Mouse (Mus musculus) layer of hippocampus, postnatal 36 days (tissue): Measurements from ENCODE around the gene Iqgap2. TPM values are rescaled to one million over a fixed set of nuclear protein-coding genes. Genes with fewer than 3 reads are reported as not detected.

Experiments
- DNase-seq, 2 experiments: peaks; one replicate each; pipeline ENCODE4 v3.0.0; 2022
- total RNA-seq, 2 experiments: library from RNA; stranded (reverse); gene quantifications; 2 replicates each; pipeline ENCODE4 v1.2.3; 2021

Gene Iqgap2
- total RNA-seq, 2 experiments from 2014 or later = 86.9 to 92.4 TPM

DNA sequence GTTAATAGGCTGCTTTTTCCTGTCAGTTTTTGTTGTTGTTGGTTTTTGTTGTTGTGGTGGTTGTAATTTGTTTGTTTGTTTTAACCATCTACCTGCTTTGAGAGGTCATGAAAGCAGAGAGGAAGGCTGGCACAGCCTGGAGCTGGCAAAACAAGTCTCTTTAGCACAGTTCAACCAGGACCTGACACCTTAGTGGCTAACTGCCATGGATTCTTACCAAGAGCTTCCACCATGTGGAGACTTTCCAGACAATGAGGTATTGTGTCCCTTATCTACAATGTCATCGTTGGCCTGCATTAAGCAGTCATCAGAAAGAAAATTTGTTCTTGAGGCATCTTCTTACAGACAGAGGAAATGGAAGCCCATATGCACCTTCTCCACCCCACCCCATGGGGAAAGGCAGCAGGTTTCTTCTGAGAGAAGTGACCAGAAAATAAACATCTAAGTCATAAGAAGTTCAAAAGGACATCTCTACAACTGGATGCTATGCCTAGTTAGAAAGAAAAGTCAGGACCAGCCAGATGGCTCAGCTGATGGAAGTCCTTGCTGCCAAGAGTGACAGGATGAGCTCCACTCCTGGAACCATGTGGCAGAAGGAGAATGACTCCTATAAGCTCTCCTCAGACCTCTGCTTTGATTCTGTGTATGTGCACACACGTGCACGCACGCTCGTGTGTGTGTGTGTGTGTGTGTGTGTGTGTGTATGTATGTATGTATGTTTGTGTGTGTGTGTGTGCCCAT, 113.9 kb downstream of the Iqgap2 start:
- no peak for DNase-seq

DNA sequence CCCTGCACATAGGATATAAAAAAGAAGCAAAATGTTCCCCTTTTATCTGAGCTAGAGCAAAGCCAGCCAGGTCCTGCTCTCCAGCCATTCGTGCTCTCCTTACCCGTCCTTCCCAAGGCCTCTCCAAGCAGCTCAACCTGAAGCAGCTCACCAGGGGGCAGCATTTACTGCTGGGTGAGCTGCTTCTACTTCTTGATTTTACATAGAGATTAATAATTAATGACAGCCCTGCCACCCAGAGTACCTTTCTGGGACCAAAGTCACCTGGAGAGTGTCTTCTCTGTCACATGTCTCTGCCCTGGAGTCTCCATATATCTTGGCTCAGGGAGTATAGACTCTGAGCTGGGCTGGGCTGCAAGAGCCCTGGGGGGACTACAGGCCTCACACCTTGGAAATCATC, 114.5 kb downstream of the Iqgap2 start:
- DNase-seq = no peak

DNA sequence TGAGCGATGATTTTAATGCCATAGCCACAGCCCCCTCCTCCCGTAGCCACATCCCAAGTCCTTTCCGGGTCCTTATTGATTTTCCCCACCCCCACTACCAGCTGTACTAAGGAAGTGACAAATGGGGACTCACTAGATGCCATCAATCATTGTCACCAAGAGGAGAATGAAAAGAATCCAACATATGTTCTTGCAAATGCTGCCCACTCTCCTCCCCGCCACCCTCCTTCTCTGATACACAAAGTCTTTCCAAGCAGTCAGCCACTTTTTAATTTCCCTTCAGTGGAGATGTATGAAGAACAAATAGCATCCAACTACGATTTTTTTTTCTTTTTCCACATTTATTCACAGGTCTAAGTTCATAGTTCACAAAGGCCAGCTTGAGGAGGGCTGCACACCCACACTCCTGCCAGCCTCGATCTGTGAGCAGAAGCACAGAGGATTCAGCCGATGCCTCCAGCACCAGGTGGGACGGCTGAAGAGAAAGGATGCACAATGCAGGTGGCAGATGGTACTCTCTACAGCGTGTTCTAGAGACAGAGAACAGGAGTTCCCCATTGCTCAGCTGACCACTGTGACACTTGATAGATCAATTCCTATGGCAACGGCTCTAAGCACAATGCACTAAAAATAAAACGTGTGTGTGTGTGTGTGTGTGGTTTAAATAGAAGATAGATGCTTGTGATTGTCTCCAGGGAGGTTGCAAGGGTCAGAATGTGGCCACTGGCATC, 116.6 kb downstream of the Iqgap2 start:
- peak; percentile 53 to 61 for DNase-seq

DNA sequence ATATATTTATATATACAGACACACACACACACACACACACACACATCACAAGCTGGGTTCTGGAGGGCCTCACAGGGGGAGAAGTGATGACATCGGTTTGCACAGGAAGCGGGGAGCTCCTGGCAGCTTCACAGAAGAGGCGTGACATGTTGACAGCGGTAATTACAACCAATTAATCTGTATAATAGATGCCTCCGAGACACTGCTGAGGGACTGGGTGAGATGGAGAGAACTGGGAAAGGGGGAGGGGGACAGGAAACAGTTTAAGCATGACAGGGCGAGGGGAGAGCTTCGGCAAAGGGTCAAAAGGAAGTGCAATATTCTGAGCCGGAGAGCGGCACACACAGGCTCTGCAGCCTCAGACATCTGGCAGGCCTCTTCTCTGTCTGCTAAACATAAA, 126.7 kb downstream of the Iqgap2 start:
- no peak for DNase-seq

DNA sequence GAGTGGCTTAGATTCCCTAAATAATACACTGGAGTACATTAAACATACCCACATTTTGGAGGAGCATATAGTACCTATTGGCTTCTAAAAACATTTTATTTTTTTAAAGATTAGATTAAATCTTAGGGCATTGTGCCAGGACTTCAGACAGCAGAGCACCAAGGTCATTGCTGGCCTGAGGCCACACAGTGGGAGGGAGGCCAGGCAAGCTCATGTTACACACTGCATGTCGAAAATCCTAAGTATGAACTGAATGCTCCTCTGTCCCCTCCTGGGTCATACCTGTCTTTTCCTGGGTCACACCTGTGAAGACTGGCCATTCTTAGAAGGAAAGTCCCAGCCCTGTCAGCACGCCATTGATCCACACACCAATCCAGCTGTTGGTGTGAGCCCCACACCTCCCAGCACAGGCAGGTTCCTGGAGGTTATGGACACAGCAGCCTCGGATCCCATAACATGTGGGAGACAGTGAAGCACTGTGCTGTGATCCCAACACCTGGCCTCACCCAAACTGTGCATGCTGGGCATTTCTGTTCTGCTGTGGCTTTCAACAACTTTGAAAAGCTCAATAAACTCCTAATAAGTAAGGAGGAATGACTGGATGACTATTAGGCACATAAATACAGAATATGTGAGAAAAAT, 127.7 kb downstream of the Iqgap2 start:
- no peak for DNase-seq

DNA sequence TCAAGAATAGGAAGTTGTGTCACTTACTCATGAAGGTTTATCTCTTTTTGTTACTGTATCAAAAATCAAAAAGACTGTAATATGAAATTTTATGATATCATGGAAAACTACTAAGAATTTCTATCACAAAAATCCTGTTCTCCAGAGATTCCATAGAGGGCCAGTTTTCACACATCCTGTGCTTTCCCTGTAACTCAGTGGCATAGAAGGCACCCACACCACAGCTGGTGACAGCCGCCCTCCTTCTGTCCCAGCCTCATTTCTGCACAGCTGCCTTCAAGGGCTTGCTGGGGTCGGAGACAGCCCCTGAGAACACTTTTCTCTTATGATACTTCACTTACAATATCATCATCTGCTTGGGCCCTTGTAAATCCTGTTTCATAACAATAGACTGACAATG, 131.9 kb downstream of the Iqgap2 start:
- DNase-seq = no peak

DNA sequence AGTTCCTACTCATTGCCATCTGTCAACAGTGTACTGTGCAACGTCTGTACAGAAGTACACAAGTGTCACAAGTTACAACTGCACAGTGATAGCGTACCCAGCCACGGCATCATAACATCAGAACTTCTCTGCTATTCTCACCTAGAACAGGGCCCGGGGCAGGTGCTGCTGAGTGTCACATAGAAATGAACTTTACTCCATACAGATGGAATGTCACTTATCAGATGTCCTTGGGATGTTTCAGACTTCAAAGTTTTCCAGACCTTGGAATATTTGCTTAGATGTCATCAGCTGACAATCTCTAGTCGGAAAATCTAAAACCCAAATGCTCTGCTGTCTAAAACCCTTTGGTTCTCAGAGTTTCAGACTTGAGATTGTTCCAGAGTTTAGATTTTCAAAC, 137.4 kb downstream of the Iqgap2 start:
- no peak for DNase-seq

DNA sequence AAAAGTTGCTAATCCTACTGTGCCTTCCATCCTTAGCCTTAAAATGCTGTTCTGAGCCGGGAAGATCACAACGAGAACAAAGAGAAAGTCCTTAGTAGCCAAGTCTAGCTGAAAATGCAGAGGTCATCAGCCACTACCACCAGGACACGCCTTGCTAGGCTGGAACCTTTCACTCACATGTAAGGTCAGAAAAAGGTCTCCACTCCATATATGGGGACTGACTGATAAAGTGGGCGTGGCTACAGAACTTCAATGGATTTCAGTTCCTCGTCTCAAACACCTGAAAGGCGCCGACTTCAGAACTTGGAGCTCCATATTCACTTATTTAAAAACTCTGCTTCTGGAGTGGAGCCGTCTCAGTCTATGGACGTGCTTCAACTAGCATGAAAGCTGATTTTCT, 139.3 kb downstream of the Iqgap2 start:
- no peak for DNase-seq

DNA sequence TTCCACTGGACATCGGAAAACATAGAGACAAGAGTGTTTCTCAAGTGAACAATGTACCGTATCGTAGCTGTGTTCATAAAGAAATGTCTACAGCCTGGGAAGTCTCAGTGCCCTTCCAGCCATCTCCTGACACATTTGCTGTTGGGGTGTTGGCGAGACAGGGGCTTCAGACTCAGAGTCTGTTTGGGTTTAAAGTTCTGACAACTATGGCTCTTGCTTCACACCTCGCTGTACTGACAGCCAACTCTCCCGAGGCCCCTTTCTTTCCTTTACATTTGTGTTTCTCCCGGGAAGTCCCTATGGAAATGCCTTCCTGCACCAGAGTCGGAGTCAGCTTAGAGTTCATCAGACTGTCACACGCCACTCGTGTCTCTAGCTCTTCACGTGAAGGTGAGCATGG, 144.2 kb downstream of the Iqgap2 start:
- DNase-seq = no peak

DNA sequence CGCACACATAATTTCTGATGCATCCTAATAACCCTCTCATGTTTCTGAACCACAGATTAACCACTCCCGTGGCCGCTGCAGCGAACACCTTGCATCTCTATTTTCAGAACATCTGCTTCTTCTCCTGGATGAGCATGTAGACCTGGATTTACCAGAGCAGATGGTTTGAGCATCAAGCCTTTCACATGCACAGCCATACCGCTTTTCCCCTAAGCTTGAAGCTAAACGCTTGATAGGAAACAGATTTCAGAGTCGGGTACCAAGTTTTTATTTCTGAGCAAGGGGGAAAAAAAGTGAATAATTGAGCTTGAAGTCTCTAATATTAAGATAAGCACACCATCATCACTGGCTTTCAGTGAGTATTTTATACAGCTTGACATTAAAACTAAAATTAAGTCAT, 144.6 kb downstream of the Iqgap2 start:
- DNase-seq = no peak

DNA sequence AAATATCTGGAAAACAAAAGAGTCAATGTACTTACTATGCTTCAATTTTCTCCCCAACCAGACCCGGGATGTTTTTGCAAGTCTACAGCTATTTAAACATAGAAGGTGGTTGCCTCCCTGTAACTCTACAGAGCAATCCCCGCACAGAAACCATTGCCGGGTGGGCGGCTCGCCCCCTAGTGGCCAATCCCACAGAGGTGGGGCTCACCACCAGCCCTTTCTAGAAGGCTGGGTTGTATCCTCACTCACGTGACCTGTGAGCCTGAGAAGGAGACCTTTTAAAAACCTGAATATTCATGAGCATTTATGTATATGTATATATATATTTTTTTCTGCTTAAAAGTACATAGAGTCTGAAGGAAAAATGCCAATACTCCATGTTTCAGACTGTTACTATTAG, 145.2 kb downstream of the Iqgap2 start:
- DNase-seq = peak; percentile 33 to 34

DNA sequence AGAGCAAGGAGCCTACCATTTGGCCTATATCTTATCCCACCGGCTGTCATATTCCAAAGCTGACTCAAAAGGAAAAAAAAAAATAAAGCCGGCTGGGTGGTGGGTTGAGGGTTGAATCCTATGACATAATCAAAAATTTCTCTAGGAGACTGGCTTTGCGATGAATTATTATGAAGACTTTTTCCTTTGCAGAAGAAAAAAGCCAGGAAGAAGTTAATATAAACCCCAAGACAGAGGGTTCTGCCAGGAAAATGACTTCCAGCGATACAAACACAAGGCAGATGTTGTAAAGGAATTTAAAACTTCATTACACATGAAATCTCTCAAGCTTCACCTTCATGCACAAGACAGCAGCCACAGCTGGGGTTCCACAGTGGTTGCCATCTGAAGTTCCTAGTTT, 146.3 kb downstream of the Iqgap2 start:
- no peak for DNase-seq

DNA sequence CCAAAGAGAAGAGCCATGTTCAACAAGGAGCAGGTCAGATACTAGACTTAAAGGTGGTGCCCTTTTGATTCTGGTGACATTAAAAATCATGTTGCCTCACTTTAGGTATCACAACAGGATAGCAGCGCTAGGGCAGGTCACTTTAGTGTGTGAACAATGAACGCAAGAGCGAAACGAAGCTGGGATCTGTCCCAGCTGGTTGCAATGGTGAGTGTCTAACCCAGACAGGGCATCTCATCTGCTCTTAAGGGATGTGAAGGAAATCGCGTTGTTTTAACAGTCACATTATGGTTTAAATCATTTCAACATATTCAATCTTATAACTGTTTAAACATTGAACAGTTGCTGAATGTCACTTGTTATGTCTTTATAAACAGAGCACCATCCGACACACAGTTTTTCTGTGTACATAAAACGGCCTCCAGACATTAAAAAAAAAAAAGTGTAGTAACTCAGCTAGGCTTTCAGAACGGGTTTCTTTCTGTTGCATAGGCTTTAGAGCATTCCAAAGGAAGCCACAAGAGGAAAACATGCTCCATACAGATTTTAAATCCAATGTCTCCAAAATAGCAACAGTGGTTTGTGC, 148.7 kb downstream of the Iqgap2 start:
- no peak for DNase-seq

DNA sequence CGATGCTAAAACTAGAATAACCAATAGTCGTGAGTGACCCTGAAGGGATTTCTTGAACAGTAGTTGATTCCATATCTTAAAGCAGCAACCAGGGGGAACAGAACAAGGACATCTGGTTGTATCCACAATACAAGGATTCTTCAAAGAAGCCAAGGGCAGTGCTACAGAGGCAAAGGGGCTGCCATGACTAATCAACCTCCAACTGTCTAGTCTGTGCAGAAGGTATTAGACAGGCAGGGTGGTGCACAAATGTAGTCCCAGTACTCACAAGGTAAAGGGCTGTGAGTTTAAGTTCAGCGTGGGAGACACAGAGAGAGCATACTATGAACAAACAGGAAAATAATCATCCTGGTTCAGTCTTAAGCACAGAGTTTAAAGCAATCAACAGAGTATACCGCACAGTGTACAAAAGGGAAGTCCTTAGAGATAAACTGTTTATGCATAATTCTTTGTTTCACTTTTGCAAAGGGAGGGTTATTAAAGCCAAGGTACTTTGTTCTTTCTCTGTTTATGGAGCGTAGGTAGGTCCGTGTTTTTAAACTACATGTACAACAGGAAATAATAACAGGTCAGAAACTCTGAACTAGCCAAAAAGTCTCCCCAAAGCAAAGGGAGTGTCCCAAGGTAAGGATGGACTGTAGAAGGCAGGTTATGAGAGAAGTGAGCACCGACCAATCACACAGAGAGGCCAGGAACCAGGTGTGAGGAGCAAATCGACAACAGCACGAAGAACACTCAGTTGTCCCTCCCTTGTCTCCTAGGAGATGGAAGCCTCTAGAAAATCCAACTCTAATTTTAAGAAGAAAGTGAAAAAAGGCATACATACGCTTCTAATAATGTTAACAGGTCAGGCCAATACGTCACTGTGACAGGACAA, 149.7 kb downstream of the Iqgap2 start:
- DNase-seq = no peak

DNA sequence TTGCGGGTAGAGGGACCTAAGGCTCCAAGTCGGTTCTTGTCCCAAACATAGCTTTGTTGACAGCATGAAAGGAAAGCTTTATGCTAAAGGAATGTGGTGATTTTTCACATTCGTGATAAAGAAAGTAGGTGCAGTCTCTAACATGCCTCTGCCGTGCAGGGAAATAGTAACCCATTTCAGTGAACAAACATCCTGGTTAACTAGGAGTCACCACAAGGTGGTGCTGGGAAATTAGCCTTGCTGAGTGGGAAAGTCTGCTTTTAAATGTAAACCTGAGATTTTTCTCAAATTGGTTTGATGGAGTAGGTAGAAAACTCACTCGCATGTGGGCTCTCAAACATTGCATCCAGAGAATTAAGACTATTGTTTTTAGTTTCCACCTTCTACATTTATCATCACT, 152.1 kb downstream of the Iqgap2 start:
- no peak for DNase-seq

DNA sequence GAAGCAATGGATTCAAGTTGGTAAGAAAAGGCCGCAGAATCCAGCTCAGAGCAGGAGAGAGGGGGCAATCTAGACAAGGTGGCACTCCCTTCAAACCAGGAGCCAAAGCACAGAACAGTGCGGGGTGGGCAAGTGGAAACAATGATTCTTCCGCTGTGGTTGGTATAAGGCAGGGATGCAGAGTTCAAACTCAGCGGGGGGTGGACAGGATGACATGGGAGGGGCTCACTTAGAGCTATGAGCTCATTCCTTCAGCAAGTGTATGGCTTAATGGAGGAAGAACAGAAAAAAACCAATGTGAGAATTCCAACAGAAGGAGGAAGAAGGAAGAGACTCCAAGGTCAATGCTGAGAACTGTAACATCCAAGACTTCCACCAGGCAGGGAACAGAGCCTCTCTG, 161.2 kb downstream of the Iqgap2 start:
- DNase-seq = no peak

DNA sequence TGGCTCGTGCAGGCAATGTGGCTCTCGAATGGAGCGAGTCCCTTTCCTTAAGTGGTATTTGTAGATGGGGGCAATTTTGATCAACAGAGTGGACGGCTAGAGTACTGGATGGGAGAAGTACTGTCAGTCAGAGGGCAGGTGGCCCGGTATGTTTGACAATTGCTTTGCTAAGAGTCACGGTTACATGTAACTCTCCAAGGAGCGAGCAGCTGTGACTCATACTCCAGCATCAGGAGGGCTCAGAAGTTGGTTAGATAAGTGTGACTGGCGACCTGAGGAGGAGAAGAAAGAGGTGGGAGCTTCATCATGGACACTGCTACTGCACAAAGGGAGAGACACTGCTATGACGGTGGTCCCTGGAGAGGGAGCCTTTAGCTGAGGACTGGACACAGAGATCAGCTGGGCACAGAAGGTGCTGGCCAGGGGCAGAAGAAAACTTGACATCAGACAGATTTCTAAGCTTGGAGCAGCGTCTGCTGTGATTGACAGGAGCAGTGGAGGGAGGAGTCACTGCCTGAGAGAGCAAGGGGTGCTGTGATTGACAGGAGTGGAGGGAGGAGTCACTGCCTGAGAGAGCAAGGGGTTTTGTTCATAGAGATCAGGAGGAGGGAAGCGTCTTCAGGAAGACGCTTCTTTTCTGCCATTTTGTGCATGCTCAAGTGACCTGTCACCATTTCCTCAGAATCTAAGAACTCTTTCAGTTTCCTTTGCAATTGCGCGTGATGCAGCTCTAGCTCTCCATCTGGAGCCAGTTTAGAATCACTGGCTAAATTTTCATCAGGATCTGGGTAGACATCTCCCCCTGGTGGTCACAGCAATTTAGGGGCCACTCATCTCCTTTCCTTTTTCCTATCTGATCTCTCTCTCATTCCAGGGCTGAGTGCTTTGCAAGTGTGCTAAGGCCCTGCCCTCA, 172.1 kb downstream of the Iqgap2 start:
- DNase-seq = peak; percentile 64 to 68

DNA sequence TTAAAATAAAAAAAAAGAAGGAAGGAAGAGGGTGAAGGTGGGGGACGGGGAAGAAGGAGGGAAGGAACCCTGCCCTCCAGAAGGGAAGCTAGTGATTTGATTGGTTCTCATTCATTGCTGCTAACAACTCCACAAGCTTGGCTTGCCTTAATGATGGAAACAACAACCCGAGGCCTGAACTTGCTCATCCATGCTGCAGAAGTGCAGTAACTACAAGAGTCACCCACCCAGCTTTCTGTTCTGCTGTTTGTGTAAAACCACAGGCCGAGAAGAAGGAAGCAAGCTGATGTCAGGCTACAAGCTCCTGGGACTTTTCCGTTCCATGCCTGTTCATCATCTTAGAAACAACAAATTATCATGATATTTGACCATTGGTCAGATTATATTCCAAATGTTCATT, 176.4 kb downstream of the Iqgap2 start:
- DNase-seq = no peak

DNA sequence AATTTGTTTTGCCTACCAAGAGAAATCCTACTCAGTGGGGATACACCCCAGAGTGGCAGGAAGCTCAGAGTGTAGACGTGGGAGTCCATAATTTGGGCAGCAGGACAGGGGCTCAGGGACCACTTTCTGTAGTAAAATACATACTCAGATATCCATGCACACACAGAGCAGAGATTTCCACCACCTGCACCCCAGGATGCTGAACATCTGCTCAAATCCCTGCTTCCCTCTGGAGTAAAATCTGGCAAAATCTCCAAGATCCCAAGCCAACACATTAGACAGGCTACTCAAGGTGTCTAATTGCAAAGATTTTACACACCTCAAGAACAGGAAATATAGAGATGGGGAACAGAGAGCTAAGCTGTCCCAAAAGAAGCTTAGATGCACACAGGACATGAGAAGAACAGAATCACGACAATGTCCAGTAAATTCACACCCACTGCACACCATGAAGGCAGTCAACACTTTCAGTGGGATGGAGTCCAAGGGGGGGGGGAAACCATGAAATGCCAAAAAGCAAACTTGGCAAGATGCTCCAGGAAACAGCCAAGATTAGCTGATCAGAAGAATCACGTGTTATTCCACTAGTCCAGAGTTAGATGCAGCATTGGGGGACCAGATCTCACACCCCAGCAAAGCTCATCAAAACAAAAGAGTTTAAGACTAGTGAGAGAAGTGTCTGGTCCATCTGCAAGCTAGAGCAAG, 177.3 kb downstream of the Iqgap2 start:
- DNase-seq = no peak

DNA sequence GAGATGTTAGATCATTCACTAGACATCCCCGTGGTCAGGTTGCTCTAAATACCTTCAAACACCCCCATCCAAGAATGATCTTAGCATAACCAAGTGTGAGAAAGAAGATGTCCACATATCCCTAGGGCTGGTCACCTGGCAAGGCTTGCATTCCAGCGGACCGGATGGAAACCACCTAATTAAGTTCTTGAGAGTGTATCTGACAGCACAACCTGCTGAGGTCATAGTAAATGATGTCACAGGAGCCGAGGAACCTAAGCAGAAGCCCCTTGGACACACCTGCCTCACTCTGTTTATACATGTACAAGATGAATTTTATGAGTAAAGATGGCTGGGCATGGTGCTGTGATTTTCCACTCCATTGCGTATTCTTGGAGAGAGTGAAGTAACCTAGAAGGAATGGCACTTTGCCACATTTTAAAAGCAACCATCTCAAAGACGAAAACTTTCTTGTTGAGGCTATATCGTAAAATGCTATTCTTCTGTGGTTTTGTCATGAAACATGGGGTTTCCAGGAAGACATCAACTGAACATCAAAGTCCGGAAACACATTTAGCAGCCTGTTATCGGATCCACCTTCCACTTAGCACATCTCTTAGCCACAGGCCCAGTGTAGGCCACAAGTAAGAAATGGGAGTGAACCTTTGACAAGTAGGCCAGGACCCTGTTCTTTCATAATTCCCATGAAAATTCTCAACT, 179.0 kb downstream of the Iqgap2 start:
- DNase-seq = no peak
